Mouse (Mus musculus) neural tube, embryonic 10.5 days (tissue): ENCODE measurements around the gene Atad5.

Experiments used
- DNase-seq: peaks from one replicate; pipeline ENCODE4 v3.0.0-alpha.2; 2017; ENCODE audit warnings: low spot score; ENCODE audit errors: extremely low spot score

Atad5 gene

GRCm38 (mm10) chr11:80080826-80081728 lies 8.1 kb upstream of the Atad5 start, which contains the start of gene Crlf3:
TSS of gene Crlf3 (minus strand) at chr11:80080991.
- peak; percentile 96 for DNase-seq

GRCm38 (mm10) chr11:80081786-80082319 lies 7.3 kb upstream of the Atad5 start:
- DNase-seq = no peak

GRCm38 (mm10) chr11:80085356-80086055 lies 3.7 kb upstream of the Atad5 start:
- DNase-seq = no peak

- DNase-seq = peak; percentile 88
These were observed 2.4 kb upstream of the Atad5 start for GRCm38 (mm10) chr11:80086844-80087243.

- DNase-seq = no peak
These were observed 616 bp downstream of the Atad5 start for GRCm38 (mm10) chr11:80089817-80090214.

- no peak for DNase-seq
These were observed 1.5 kb downstream of the Atad5 start for GRCm38 (mm10) chr11:80090555-80091164.

GRCm38 (mm10) chr11:80098444-80099056 lies 9.3 kb downstream of the Atad5 start:
- DNase-seq = no peak

- DNase-seq = no peak
These were observed 12.1 kb downstream of the Atad5 start for GRCm38 (mm10) chr11:80101298-80101697.

GRCm38 (mm10) chr11:80104407-80104806 lies 15.2 kb downstream of the Atad5 start:
- DNase-seq = no peak

GRCm38 (mm10) chr11:80116411-80116810 lies 27.2 kb downstream of the Atad5 start:
- DNase-seq = no peak

- no peak for DNase-seq
These were observed 42.9 kb downstream of the Atad5 start for GRCm38 (mm10) chr11:80132050-80132449.

GRCm38 (mm10) chr11:80134744-80135143 lies 45.5 kb downstream of the Atad5 start:
- DNase-seq = no peak

- DNase-seq = no peak
These were observed 46.9 kb downstream of the Atad5 start for GRCm38 (mm10) chr11:80135954-80136683.

GRCm38 (mm10) chr11:80136786-80137185 lies 47.6 kb downstream of the Atad5 start:
- no peak for DNase-seq

- no peak for DNase-seq
These were observed 48.6 kb downstream of the Atad5 start for GRCm38 (mm10) chr11:80137773-80138172.

GRCm38 (mm10) chr11:80141825-80142521 lies 52.8 kb downstream of the Atad5 start, which contains the start of gene Tefm:
TSS of gene Tefm (minus strand) at chr11:80142175.
- peak; percentile 91 for DNase-seq

GRCm38 (mm10) chr11:80142872-80143271 lies 53.7 kb downstream of the Atad5 start:
- DNase-seq = no peak

- no peak for DNase-seq
These were observed 56.6 kb downstream of the Atad5 start for GRCm38 (mm10) chr11:80145787-80146275.

- no peak for DNase-seq
These were observed 58.5 kb downstream of the Atad5 start for GRCm38 (mm10) chr11:80147748-80148147.

- no peak for DNase-seq
These were observed 59.1 kb downstream of the Atad5 start for GRCm38 (mm10) chr11:80148313-80148712.
